Mouse (Mus musculus) limb, embryonic 11.5 days (tissue): ENCODE data around the gene Sirt7. TPM values are rescaled to one million over a fixed set of nuclear protein-coding genes. Genes with fewer than 3 reads are reported as not detected.

Experiments used
- ATAC-seq: fragments of 200-750 bp; cut with Nextera tagmentation; 2 replicates; pipeline ENCODE4 v1.8.0; 2017; ENCODE audit warnings: low read depth; ENCODE audit not compliant: insufficient number of reproducible peaks, low FRiP score, low TSS enrichment
- DNase-seq: peaks from one replicate; pipeline ENCODE4 v3.0.0-alpha.2; 2015; ENCODE audit warnings: low spot score
- H3K27ac ChIP-seq: fragments of 300-500 bp; sonication (generic); replicated peaks from 2 replicates; pipeline ENCODE4 v1.5.1; 2014; ENCODE audit warnings: low read depth, mild to moderate bottlenecking, low read length
- H3K27me3 ChIP-seq: fragments of 300-500 bp; sonication (generic); 2 replicates; pipeline ENCODE4 v1.6.1; 2014; ENCODE audit warnings: mild to moderate bottlenecking, low read length, mixed read lengths; ENCODE audit not compliant: control insufficient read depth, insufficient read depth
- H3K36me3 ChIP-seq: fragments of 300-500 bp; sonication (generic); 2 replicates; pipeline ENCODE4 v1.6.1; 2014; ENCODE audit warnings: mild to moderate bottlenecking, low read length, moderate library complexity, mixed read lengths; ENCODE audit not compliant: control insufficient read depth, insufficient read depth
- H3K4me1 ChIP-seq: fragments of 300-500 bp; sonication (generic); 2 replicates; pipeline ENCODE4 v1.6.1; 2014; ENCODE audit warnings: low read length, mixed read lengths; ENCODE audit not compliant: control insufficient read depth, insufficient read depth
- H3K4me2 ChIP-seq: fragments of 300-500 bp; sonication (generic); 2 replicates; pipeline ENCODE4 v1.6.1; 2014; ENCODE audit warnings: low read depth, mild to moderate bottlenecking, moderate library complexity; ENCODE audit not compliant: severe bottlenecking
- H3K4me3 ChIP-seq: fragments of 300-500 bp; sonication (generic); 2 replicates; pipeline ENCODE4 v1.5.1; 2014; ENCODE audit warnings: low read depth, low read length
- H3K9ac ChIP-seq: fragments of 300-500 bp; sonication (generic); 2 replicates; pipeline ENCODE4 v1.6.1; 2014; ENCODE audit warnings: mild to moderate bottlenecking, low read length
- H3K9me3 ChIP-seq: fragments of 300-500 bp; sonication (generic); 2 replicates; pipeline ENCODE4 v1.6.1; 2016; ENCODE audit warnings: low read length; ENCODE audit not compliant: control insufficient read depth
- WGBS: fragments of 180-500 bp; shearing (Covaris S2); extraction: QIAGEN DNeasy Blood & Tissue Kit; methylation state at CpG from one replicate; pipeline ENCODE4 v1.1.7; 2014; 5-methylcytosine and 5-hydroxymethylcytosine counted together
- polyA plus RNA-seq: library from polyadenylated mRNA; unstranded; fragments of >200 nt; fragmentation: Nextera tagmentation; extraction: Ambion mirVana; gene quantifications from 2 replicates; pipeline ENCODE4 v1.2.1, GENCODE M21; 2014

The Sirt7 gene
- polyA plus RNA-seq, 1 experiment from 2014 or later: 24.6 TPM

DNA sequence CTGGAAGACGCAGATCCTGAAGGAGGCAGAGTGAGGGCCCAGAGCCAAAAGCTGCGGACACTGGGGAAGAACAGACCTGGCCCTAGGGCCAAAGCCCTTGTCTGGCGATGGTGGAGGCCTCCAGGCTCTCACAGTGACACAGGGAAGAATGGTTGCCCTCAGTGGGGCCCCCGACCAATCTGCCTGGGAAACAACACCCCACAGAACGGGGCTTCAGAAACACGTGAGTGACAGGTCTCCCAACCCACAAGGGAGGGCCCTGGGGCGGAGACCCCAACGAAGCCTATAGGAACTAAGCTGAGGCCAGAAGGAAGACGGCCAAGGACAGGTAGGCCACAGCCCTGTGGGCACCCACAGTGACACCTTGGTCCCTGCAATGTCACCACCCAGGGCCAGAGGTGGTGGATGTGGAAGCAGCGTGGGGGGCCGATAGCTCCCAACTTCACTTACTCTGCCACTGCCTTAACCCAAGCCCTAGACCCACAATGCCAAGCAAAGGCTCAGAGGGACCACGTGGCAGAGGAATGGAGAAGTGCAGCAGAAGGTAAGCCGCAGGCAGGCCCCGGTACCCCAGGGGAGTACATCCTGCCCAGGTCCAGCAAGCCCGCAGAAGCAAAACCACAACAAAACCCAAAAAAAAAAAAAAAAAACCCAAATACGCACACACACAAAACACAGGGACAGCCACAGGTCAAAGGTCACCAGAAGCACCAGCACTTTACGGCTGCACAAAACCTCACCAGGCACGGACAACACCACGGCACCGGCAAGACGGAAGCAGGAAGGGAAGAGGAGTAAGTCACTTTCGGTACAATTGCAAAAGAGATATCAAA lies 2.6 kb upstream of the Sirt7 start:
- peaks cover 23% of the 10 kb centered on the region for H3K4me1 ChIP-seq
- WGBS: 83% methylated on average over 22 of the region's 22 CpGs
- peaks cover 2% of the 10 kb centered on the region; the same call in 1 of the 2 replicates for H3K36me3 ChIP-seq

DNA sequence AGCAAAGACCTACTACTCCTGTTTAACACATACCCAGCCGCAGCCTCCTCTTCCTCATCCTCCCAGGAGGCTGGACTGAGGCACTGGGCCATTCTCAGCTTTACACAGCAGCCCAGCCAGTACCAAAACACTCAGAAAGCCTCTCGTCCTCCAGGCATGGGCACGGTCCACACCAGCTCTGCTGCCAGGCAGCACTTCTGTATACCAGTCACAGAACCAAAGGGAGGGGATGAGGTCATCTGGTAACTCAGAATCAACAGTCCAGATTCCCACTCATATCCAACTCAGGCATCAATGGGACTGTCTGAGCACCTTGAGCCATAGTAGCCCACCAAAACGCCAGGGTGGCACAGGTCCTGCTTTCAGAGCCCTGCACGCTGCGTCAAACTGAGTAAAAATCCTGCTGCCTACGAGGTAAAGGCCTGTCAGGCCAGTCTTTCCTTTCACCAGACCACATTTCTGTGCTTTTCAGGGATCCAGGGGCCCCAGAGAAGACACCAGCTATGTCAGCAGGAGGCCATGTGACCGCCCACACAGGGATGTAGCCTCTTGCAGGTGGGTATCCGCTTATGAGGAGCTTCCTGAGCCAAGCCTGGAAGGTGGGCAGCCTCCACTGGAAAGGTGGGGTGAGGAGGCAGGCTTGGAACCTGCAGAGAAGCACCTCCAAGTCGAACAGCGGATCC lies 1.9 kb upstream of the Sirt7 start:
- H3K9me3 ChIP-seq: no peaks in the 10 kb centered on the region
- H3K4me3 ChIP-seq: no peak overlapping the region
- H3K9ac ChIP-seq: no peak overlapping the region
- DNase-seq: no peak
- WGBS: 93% methylated on average over 11 of the region's 11 CpGs
- no peak overlapping the region for H3K27ac ChIP-seq
- no peak for ATAC-seq
- H3K36me3 ChIP-seq: peaks cover 2% of the 10 kb centered on the region; the same call in 1 of the 2 replicates
- no peak overlapping the region; the same call in 1 of the 2 replicates for H3K4me2 ChIP-seq
- peaks cover 18% of the 10 kb centered on the region for H3K4me1 ChIP-seq
- H3K27me3 ChIP-seq: no peaks in the 10 kb centered on the region

More for the DNA sequence above, 2.6 kb upstream of the Sirt7 start:
- no peaks in the 10 kb centered on the region for H3K27me3 ChIP-seq
- ATAC-seq (no peak), DNase-seq (no peak)
- no peak overlapping the region; the same call in 1 of the 2 replicates for H3K4me2 ChIP-seq
- no peaks in the 10 kb centered on the region for H3K9me3 ChIP-seq
- no peak overlapping the region for H3K27ac ChIP-seq
- no peak overlapping the region for H3K9ac ChIP-seq
- H3K4me3 ChIP-seq: no peak overlapping the region

DNA sequence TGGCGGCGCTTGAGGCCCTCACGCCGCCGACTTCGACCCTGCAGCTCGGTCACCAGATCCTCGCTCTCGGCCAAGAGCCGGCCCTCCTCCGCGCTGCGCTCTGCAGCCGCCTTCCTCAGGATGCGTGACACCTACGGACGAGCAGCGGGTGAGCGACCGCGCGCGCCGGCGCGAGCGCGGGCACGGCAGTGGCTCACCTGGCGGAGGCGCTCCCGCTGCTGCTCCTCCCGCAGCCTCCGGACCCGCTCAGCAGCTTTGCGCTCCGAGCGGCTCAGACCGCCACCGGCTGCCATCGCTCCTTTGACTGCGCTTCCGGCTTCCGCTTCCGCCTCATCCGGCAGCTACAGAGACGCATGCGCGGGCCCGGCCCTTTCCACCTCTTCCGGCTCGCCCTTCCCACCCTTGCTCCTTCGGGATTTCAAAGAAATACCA lies 344 bp downstream of the Sirt7 start:
- Histone ChIP-seq H3K4me2 (peak overlapping the region; percentile 100), H3K27ac (peak overlapping the region; percentile 74), H3K4me1 (peaks cover 10% of the 10 kb centered on the region), H3K9me3 (no peaks in the 10 kb centered on the region), H3K4me3 (peak overlapping the region; percentile 91), H3K36me3 (peaks cover 12% of the 10 kb centered on the region), H3K27me3 (no peaks in the 10 kb centered on the region), H3K9ac (peak overlapping the region; percentile 68)
- 0% methylated on average over 53 of the region's 53 CpGs for WGBS
- ATAC-seq (peak; percentile 58; the same call in 1 of the 2 replicates), DNase-seq (peak; percentile 88)

DNA sequence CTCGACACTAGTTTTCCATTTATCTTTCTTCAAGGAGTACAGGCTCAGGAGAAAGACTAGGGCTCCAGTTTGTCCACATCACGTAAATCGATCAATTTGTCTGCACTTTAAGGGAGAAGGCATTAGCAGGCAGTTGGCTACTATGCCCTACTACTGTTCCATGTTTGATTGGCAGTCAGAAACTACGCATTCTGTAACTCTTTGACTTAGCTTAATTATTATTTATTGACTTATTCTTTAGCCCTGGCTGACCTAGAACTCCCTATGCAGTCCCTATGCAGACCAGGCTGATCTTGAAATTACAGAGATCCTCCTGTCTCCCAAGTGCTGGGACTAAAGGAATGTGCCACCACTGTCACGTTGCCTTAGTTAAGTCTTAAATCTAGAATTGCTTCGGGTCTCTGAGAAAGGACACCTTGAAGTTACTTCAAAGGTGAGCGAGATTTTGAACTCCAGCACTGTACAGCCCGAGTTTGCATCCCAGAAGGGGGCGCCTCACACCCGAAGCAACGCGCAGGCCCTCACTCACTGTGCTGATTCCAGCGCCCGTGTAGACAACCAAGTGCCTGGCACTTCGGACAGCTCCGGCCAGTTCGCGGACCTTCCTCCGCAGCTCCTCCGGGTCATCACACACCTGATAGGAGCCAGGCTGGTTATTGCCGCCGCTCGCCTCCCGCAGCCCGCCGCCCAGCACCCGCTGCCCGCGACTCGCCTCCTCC lies 920 bp downstream of the Sirt7 start:
- H3K9me3 ChIP-seq: no peaks in the 10 kb centered on the region
- H3K4me2 ChIP-seq: peak overlapping the region; percentile 100
- H3K27ac ChIP-seq: peak overlapping the region; percentile 74
- no peak for ATAC-seq
- WGBS: 13% methylated on average over 30 of the region's 30 CpGs
- peaks cover 8% of the 10 kb centered on the region for H3K4me1 ChIP-seq
- H3K9ac ChIP-seq: peak overlapping the region; percentile 68
- peak; percentile 72 for DNase-seq
- H3K27me3 ChIP-seq: no peaks in the 10 kb centered on the region
- H3K36me3 ChIP-seq: peaks cover 11% of the 10 kb centered on the region
- H3K4me3 ChIP-seq: peak overlapping the region; percentile 91

DNA sequence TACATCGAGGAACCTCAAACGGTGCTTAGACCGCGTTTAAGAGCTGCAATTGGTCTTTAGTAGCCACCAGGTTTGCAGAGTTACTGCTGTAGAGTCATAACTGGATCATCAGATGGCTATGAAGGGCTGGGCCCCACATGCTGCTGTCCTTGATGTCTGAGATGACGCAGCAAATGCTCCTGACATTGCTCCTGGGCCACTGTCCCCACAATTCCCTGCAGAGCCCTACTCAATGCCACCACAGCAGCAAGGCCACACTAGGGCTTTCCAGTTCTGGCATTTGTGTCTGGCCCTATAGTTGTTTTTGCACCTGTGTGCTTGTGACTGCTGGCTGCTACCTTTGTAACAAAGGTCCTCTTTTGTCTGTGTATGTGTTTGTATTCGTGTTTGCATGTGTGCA lies 2.2 kb downstream of the Sirt7 start:
- no peak overlapping the region for H3K27ac ChIP-seq
- no peaks in the 10 kb centered on the region for H3K27me3 ChIP-seq
- H3K9me3 ChIP-seq: no peaks in the 10 kb centered on the region
- H3K4me3 ChIP-seq: no peak overlapping the region
- 90% methylated on average over 6 of the region's 6 CpGs for WGBS
- H3K4me1 ChIP-seq: peaks cover 11% of the 10 kb centered on the region
- DNase-seq: no peak
- H3K36me3 ChIP-seq: peaks cover 12% of the 10 kb centered on the region
- no peak overlapping the region for H3K9ac ChIP-seq
- no peak overlapping the region for H3K4me2 ChIP-seq
- no peak for ATAC-seq

DNA sequence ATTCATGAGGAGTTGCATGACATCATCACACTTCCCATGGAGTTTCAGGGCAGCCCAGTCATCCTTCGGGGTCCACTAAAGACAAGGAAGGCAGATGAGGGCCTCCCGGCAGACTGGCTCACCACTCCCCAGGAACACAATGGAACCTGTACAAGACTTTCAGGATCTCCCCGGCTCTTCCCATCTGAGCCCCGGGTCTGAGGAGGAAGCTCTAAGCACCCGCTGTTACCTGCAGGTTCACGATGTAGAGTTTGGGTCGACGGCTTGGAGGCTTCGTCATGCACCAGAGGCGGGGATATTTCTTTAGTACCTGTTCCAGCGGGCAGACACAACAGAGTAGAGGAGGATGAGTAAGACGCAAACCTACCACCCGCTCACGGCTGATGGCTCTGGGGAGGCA lies 4.8 kb downstream of the Sirt7 start:
- H3K9me3 ChIP-seq: no peaks in the 10 kb centered on the region
- H3K4me3 ChIP-seq: no peak overlapping the region
- no peak overlapping the region for H3K27ac ChIP-seq
- peaks cover 13% of the 10 kb centered on the region for H3K4me1 ChIP-seq
- WGBS: 92% methylated on average over 14 of the region's 14 CpGs
- ATAC-seq: no peak
- H3K27me3 ChIP-seq: no peaks in the 10 kb centered on the region
- H3K9ac ChIP-seq: no peak overlapping the region
- H3K36me3 ChIP-seq: peaks cover 14% of the 10 kb centered on the region
- no peak overlapping the region for H3K4me2 ChIP-seq
- DNase-seq: no peak

DNA sequence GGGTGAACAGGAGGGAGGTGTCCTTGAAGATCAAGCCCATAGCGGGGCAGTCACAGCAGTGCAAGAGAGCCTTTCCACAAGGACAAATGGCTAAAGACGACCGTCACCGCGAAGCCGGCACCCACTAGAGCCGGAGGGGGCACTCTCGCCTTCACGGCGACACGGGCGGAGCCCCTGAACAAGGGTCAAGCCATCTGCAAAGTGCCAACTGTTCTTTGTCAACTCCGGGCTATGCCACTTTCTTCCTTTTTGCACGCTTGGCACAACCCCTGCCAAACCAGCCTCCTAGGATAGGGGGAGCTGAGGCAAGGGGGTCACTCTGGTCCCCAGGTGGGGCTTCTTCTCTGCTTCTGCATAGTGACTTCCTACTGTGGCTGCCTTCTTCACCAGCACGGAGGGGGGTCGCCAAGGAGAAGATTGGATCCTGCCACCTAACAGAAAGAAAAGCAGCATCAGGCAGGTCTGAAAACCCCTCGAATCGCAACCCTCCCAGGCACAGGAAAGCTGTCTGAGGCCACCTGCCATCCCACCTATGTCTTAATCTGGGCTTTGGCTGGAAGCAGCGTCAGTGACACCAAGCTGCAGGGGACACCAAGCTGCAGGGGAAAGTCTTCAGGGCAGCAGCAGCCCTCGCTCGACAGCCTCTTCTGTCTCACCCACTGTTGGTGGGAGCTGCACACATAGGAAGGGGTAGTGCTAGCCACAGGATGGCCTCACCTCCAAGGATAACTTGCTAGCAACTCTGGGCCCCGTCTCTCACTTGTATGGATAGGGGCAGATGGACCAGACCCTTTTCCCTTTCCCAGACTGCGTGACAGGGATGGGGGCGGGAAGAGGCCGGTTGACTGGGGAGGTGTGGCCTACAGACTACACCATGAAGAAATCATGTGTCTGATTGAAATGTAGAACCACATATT lies 6.2 kb downstream of the Sirt7 start:
- no peak overlapping the region for H3K4me2 ChIP-seq
- H3K36me3 ChIP-seq: peaks cover 18% of the 10 kb centered on the region
- peaks cover 11% of the 10 kb centered on the region for H3K4me1 ChIP-seq
- no peaks in the 10 kb centered on the region for H3K9me3 ChIP-seq
- ATAC-seq: no peak; the same call in 1 of the 2 replicates
- DNase-seq: no peak
- peak overlapping the region; percentile 72; the same call in 1 of the 2 replicates for H3K4me3 ChIP-seq
- WGBS: 95% methylated on average over 25 of the region's 25 CpGs
- H3K27ac ChIP-seq: no peak overlapping the region
- no peak overlapping the region for H3K9ac ChIP-seq
- H3K27me3 ChIP-seq: no peaks in the 10 kb centered on the region
